Mouse (Mus musculus): ENCODE measurements at regions not wholly inside any gene's neighbourhood (a gene's known extent, or its start where the extent isn't known, plus 50 kb on each side); places are given as distances from the start of the nearest gene placed in this dataset.
A peak's percentile ranks its signal among the peaks of the same experiment; 100 is the strongest.
"Not testable (repeated sequence)": the region's sequence is repeated elsewhere in the genome, so short reads cannot be mapped to it uniquely, and the experiment has no call there.

DNA sequence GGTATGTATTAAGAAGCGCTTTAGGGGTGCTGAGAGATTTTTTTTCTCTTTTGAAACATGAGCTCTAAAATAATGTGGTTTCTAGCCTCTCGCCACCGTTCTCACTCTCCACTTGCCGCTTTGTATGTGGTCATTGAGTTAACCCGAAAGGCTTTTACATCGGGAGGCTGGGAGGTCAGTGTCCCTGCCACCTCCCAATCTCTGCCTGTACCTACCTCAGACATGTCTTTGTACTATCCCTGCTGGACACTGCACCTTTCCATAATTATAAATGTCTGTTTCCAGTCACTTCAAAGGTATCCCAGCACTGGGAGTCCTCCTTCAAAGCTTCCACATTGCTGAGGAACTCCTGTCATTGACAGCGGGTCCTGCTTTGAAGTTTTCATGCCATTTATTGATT is 347.6 kb upstream of the Tbc1d2b start:
- WGBS, result 74% methylated on average over 7 of the region's 7 CpGs
- no peaks in the 10 kb centered on the region for H3K36me3 ChIP-seq

DNA sequence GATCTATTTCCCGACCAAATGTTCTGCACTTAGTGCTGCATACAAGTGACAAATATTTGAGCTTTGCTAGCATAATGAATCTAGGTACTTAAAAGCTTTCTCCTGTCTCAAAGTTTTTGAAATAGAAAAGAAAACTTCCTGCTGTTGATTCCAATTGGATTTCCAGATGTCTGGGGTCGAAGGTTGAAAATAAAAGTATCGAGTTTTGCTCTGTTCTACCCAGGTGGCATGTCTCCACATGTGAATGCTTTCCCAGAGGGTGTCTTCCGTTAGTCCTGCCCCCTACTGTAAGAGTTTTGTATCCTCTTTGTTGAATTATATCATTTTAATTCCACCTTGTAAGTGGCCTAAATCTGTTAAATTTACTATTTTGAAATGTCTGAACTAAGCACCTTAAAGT is 327.3 kb upstream of the Tbc1d2b start:
- WGBS, result 82% methylated on average over 4 of the region's 4 CpGs
- Histone ChIP-seq H3K4me2 (replicated peaks) (no peak overlapping the region), H3K27ac (replicated peaks) (no peak overlapping the region), H3K4me3 (no peak overlapping the region), H3K9ac (replicated peaks) (no peak overlapping the region), H3K4me1 (no peaks in the 10 kb centered on the region), H3K27me3 (no peaks in the 10 kb centered on the region), H3K9me3 (no peaks in the 10 kb centered on the region), H3K36me3 (no peaks in the 10 kb centered on the region)
- no peak for ATAC-seq (replicated peaks)

More for the DNA sequence above, 347.6 kb upstream of the Tbc1d2b start:
- Histone ChIP-seq H3K4me2 (replicated peaks) (no peak overlapping the region), H3K4me1 (no peaks in the 10 kb centered on the region), H3K9ac (replicated peaks) (no peak overlapping the region), H3K9me3 (no peaks in the 10 kb centered on the region), H3K27ac (replicated peaks) (no peak overlapping the region), H3K27me3 (no peaks in the 10 kb centered on the region), H3K4me3 (no peak overlapping the region)
- ATAC-seq (replicated peaks), result no peak; the same call in 1 of the 2 replicates

DNA sequence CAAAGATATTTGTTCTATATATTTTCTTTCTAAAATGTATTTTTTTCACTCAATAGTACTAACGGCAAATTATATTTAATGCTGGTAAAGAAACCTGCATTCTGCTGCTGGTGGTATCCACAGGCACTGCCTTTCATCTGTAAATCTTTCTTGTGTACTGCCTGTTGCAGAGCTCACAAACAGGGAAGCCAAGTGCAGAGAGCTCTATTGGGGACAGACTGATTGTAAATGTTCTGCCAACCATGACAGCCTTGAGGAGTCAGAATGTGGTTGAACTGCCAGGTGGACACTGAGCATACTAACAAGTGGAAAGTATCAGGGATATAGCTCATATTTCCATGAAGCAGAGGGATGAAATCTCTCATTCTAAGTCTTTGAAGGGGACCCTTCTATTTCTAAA is 286.1 kb upstream of the Tbc1d2b start:
- Histone ChIP-seq H3K9ac (replicated peaks) (no peak overlapping the region), H3K4me1 (no peaks in the 10 kb centered on the region), H3K36me3 (no peaks in the 10 kb centered on the region), H3K27me3 (no peaks in the 10 kb centered on the region), H3K27ac (replicated peaks) (no peak overlapping the region), H3K9me3 (no peaks in the 10 kb centered on the region), H3K4me2 (replicated peaks) (no peak overlapping the region), H3K4me3 (no peak overlapping the region)
- 70% methylated on average over 1 of the region's 1 CpGs for WGBS
- ATAC-seq (replicated peaks), result no peak

DNA sequence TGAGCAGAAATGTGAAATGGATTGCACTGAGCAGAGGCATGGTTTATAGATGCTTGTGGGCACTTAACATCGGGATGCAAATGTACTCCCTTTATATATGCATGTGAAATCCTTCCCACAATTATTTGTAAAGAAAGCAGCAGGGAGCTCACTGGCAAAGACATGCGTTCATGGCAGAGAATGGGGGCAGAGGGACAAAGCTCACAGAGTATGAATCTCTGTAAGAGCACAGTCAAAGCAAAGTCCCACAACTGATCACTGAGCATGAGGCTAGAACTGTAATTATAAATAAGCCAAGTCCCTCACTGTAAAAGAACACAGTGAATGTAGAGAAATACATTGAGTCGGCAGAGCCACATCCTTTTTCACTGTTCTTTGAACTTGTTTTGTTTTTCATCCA is 285.6 kb upstream of the Tbc1d2b start:
- H3K36me3 ChIP-seq, result no peaks in the 10 kb centered on the region
- no peaks in the 10 kb centered on the region for H3K4me1 ChIP-seq
- no peak for ATAC-seq (replicated peaks)
- no peaks in the 10 kb centered on the region for H3K9me3 ChIP-seq
- H3K27ac ChIP-seq (replicated peaks), result no peak overlapping the region
- no peaks in the 10 kb centered on the region for H3K27me3 ChIP-seq
- H3K4me3 ChIP-seq, result no peak overlapping the region
- no peak overlapping the region for H3K4me2 ChIP-seq (replicated peaks)
- no peak overlapping the region for H3K9ac ChIP-seq (replicated peaks)
- 21% methylated on average over 3 of the region's 3 CpGs for WGBS

DNA sequence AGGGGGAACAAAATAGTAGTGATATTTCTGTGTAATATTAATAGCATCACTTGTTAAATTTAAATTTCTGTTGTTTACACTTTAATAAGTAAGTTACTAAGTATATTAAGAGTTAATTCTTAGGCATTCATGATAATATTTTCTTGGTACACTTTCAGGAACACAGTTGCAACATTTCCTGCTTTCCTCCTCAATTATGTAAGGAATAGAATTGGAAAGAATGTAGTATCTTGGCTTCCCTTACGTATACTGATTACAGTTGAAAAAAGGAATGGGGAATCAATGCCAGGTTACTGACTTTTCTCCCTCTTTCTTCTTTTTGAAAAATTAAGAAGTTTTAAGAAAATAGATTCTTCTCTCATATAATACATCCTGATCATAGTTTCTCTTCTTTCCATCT is 277.3 kb upstream of the Tbc1d2b start:
- no peaks in the 10 kb centered on the region for H3K4me1 ChIP-seq
- H3K27ac ChIP-seq (replicated peaks), result no peak overlapping the region
- no peak overlapping the region for H3K4me3 ChIP-seq
- H3K9ac ChIP-seq (replicated peaks), result no peak overlapping the region
- H3K27me3 ChIP-seq, result no peaks in the 10 kb centered on the region
- H3K4me2 ChIP-seq (replicated peaks), result no peak overlapping the region
- no peaks in the 10 kb centered on the region for H3K9me3 ChIP-seq
- WGBS, result 84% methylated on average over 1 of the region's 1 CpGs
- no peaks in the 10 kb centered on the region for H3K36me3 ChIP-seq
- no peak for ATAC-seq (replicated peaks)

DNA sequence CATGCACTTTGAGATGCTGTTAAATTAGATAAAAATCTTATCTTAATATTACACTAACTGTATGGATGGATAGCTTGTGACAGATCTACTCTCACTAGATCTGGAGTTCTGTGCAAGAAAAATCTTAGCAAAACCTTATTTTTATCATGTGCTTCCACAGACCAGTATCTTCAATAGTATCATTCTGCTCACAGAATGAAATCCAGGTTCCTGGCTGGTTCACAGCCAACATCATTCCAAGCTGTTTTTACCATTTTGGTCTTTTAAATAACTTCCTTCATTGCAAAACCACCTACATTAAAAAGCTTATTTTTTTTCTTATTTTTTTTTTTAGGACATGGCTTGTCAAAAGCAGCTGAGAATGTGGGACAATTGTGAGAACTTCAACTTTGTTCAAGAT is 276.1 kb upstream of the Tbc1d2b start:
- no peaks in the 10 kb centered on the region for H3K27me3 ChIP-seq
- no peak for ATAC-seq (replicated peaks)
- no peak overlapping the region for H3K4me3 ChIP-seq
- H3K9ac ChIP-seq (replicated peaks), result no peak overlapping the region
- no peaks in the 10 kb centered on the region for H3K4me1 ChIP-seq
- no peaks in the 10 kb centered on the region for H3K36me3 ChIP-seq
- H3K9me3 ChIP-seq, result no peaks in the 10 kb centered on the region
- H3K27ac ChIP-seq (replicated peaks), result no peak overlapping the region
- no peak overlapping the region for H3K4me2 ChIP-seq (replicated peaks)

DNA sequence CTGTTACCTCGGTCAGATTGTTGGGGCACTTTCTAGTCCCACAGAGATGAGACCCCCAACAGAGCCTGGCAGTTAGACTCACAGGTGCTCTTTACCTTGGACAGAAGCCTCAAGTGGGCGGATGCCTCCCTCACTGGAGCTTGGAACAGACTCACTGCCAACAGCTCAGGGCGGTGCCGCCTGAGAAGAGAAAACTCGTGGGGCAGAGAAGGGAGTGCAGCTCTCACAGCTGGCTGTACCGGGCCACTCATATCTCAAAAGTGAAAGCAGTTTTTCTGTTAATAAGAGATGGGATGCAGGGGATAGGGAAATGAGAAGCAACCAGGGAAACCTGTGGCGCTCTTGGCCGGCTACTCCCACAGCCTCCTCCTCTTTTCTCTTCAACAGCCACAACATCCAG is 267.1 kb upstream of the Tbc1d2b start:
- H3K4me3 ChIP-seq; H3K9ac ChIP-seq (replicated peaks); H3K9me3 ChIP-seq; H3K27me3 ChIP-seq; H3K36me3 ChIP-seq; H3K27ac ChIP-seq (replicated peaks); H3K4me2 ChIP-seq (replicated peaks); ATAC-seq (replicated peaks); H3K4me1 ChIP-seq: not testable (repeated sequence)
- WGBS, result 81% methylated on average over 8 of the region's 8 CpGs

DNA sequence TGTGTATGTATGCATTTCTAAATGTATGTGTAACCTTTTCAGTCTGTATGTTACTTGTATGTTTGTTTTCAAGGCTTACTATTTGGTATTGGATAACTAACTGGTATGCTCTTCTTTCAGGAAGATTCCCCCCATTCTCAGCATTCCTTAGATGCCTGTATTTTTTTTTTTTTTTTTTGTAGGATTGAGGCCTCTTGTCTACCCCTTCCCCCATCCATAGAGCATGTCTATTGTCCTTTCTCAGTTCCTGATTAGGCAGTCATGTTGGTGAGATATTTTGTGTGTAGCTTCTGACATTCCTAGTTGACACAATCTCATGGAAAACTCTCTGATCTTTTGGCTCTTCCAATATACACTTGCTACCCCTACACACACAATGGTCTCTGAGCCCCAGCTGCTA is 262.8 kb upstream of the Tbc1d2b start:
- Histone ChIP-seq H3K9me3 (no peaks in the 10 kb centered on the region), H3K27me3 (no peaks in the 10 kb centered on the region), H3K4me2 (replicated peaks) (no peak overlapping the region), H3K27ac (replicated peaks) (no peak overlapping the region), H3K4me3 (no peak overlapping the region), H3K36me3 (no peaks in the 10 kb centered on the region), H3K9ac (replicated peaks) (no peak overlapping the region), H3K4me1 (no peaks in the 10 kb centered on the region)
- no peak for ATAC-seq (replicated peaks)

DNA sequence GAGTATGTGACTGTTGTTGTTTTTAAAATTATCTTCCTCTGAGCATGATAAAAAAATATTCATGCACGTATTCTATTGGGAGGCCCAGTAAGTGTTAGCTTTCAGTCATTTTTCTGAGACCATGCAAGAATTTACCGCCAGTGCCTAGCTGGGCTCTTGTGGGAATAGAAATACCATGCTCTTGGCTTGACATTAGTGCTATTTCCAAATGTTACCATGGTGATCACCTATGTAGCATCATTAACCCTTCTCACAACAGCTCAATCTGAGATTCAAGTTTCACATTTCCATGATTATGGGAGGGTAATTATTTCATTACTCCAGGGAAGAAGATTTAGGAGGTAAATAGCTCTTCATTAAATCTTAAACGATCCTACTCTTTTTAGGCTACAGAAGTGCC is 250.6 kb upstream of the Tbc1d2b start:
- WGBS, result 52% methylated on average over 3 of the region's 3 CpGs
- H3K27me3 ChIP-seq, result no peaks in the 10 kb centered on the region
- no peaks in the 10 kb centered on the region for H3K36me3 ChIP-seq
- no peak overlapping the region for H3K4me2 ChIP-seq (replicated peaks)
- no peak for ATAC-seq (replicated peaks)
- no peaks in the 10 kb centered on the region for H3K4me1 ChIP-seq
- H3K4me3 ChIP-seq, result no peak overlapping the region
- no peak overlapping the region for H3K27ac ChIP-seq (replicated peaks)
- no peaks in the 10 kb centered on the region for H3K9me3 ChIP-seq
- no peak overlapping the region for H3K9ac ChIP-seq (replicated peaks)

DNA sequence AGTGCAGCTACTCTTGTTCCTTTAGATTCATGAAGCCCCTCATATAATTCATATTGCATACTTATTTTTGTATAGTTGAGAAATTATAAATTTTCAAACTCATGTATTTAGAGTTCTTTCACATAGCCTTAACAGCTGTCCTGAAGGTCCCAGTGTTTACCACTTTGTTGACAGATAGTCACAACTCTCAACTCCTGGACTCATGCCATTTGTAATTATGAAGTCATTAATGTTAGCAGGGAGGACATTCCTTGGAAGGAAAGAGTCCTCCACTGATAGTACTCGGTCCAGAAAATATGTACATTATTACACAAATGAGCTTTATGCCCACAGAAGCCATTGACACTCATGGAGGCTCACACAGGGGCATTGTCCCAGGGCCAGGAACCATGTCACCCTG is 224.3 kb upstream of the Tbc1d2b start:
- ATAC-seq (replicated peaks), result no peak
- Histone ChIP-seq H3K4me3 (no peak overlapping the region), H3K9me3 (no peaks in the 10 kb centered on the region), H3K4me1 (no peaks in the 10 kb centered on the region), H3K4me2 (replicated peaks) (no peak overlapping the region), H3K27ac (replicated peaks) (no peak overlapping the region), H3K9ac (replicated peaks) (no peak overlapping the region), H3K36me3 (no peaks in the 10 kb centered on the region), H3K27me3 (no peaks in the 10 kb centered on the region)
- WGBS, result 42% methylated on average over 1 of the region's 1 CpGs

DNA sequence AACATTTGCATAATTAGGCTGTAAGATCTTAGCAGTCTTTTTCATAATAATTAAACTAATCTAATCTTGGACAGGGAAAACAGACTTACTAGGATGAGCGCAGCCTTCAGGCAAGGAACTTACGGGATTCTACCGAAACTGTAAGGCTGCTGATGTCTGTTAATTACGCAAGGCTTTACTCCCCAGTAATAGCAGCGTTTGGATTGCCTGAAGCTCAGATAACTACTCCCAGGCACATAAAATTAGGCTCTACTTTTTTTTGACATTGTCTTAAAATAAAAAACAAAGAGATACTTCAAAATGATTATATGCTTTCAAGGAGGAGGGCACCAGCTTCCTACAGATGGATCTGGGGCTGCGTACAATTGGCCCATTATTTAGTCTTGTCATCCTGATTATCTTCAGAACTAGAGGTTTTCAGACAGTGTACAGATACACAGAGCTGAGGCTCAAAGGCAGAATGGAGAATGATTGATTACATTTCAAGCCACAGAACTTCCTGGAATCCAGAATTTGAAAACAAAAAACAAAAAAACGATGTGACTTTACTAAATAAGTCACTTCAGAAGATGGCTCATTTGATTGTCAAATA is 220.1 kb upstream of the Tbc1d2b start:
- Histone ChIP-seq H3K27me3 (no peaks in the 10 kb centered on the region), H3K27ac (replicated peaks) (no peak overlapping the region), H3K4me2 (replicated peaks) (no peak overlapping the region), H3K4me1 (no peaks in the 10 kb centered on the region), H3K36me3 (no peaks in the 10 kb centered on the region), H3K9ac (replicated peaks) (no peak overlapping the region), H3K9me3 (no peaks in the 10 kb centered on the region), H3K4me3 (no peak overlapping the region)
- ATAC-seq (replicated peaks), result peak; percentile 88
- 63% methylated on average over 7 of the region's 7 CpGs for WGBS

DNA sequence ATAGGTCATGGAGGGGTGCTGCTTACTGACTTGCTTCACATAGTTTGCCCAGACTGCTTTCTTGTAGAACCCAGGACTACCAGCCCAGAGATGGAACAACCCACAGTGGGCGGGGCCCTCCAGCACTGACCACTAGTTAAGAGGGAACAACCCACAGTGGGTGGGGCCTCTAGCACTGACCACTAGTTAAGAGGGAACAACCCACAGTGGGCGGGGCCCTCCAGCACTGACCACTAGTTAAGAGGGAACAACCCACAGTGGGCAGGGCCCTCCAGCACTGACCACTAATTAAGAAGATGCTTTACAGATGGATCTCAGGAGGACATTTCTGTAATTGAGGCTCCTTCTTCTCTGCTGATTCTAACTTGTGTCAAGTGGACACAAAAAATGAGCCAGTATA is 180.0 kb upstream of the Tbc1d2b start:
- Histone ChIP-seq H3K36me3 (no peaks in the 10 kb centered on the region), H3K4me1 (no peaks in the 10 kb centered on the region), H3K9me3 (no peaks in the 10 kb centered on the region), H3K9ac (replicated peaks) (no peak overlapping the region), H3K27ac (replicated peaks) (no peak overlapping the region), H3K4me2 (replicated peaks) (no peak overlapping the region), H3K27me3 (no peaks in the 10 kb centered on the region), H3K4me3 (no peak overlapping the region)
- 96% methylated on average over 2 of the region's 2 CpGs for WGBS
- ATAC-seq (replicated peaks), result no peak

DNA sequence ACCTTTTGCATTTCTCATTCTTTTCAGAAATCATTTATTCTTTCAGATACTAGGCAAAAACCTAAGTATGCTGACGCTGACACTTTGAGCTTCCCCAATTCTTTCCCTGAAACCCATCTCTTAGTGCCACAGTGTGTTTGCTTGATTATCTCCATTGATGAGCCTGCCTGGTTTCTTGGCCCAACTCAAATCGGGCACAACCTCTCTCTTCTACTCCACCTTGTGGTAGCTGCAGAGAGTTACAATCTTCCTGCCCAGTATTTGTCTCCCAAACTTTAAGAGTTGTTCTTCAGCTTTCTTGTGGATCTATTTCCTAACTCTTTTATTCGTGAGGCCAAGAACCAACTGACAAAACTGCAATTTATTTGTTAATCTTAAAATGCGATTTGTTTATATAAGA is 176.4 kb upstream of the Tbc1d2b start:
- 22% methylated on average over 4 of the region's 4 CpGs for WGBS
- Histone ChIP-seq H3K27me3 (no peaks in the 10 kb centered on the region), H3K9me3 (no peaks in the 10 kb centered on the region), H3K36me3 (no peaks in the 10 kb centered on the region), H3K27ac (replicated peaks) (no peak overlapping the region), H3K4me3 (no peak overlapping the region), H3K9ac (replicated peaks) (no peak overlapping the region), H3K4me1 (no peaks in the 10 kb centered on the region), H3K4me2 (replicated peaks) (no peak overlapping the region)
- no peak for ATAC-seq (replicated peaks)
